Mouse (Mus musculus): Measurements from ENCODE around the gene Pot1b. TPM values are rescaled to one million over a fixed set of nuclear protein-coding genes. Genes with fewer than 3 reads are reported as not detected.

Gene Pot1b
- polyA plus RNA-seq, 1 experiment: 6.6 TPM

DNA sequence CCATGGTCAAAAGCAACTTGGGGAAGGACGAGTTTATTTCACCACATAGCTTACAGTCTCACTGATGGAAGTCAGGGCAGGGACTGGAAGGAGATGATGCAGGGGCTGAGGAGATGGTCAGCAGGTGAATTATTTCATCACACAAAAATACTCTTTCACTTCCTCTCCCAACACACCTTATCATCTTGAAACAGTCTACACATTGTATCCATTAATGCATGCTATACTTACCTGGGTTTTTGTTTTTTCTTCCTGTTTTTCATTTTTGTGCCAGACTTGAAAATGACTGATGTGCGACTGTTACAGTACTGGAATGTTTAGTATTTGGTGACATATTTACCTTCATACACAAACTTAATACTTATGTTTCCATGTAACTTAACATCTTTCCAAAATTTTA, 13.0 kb downstream of the Pot1b start:
- no peak overlapping the region for H3K27ac ChIP-seq (ENCODE audit: insufficient read depth, low read length)
- H3K4me3 ChIP-seq (ENCODE audit: insufficient read depth, low read length): no peak overlapping the region

DNA sequence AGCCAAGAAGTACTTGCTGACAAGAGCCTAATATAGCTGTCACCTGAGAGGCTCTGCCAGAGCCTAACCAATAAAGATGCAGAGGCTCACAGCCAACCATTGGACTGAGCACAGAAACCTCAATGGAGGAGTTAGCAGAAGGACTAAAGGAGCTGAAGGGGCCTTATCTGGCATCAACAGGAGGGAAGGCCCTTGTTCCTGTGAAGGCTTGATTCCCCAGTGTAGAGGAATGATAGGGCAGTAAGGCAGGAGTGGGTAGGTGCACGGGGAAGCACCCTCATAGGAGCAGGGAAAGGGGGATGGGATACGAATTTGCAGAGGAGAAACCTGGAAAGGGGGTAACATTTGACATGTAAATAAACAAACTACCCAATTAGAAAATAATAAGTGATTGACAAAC, 51.3 kb downstream of the Pot1b start:
- Histone ChIP-seq H3K27ac (ENCODE audit: insufficient read depth, low read length) (no peak overlapping the region), H3K4me3 (ENCODE audit: insufficient read depth, low read length) (no peak overlapping the region), H3K4me1 (ENCODE audit: control insufficient read depth, insufficient read depth, low read length) (no peaks in the 10 kb centered on the region)
- TF ChIP-seq CTCF (IDR thresholded peaks at IDR 0.05; ENCODE audit: extremely low read depth, insufficient read depth, low read length): no peak
- no peak for TF ChIP-seq POLR2A (IDR thresholded peaks at IDR 0.05; ENCODE audit: extremely low read depth, insufficient read depth, low read length)

More for the DNA sequence above, 13.0 kb downstream of the Pot1b start:
- no peaks in the 10 kb centered on the region for H3K4me1 ChIP-seq (ENCODE audit: control insufficient read depth, insufficient read depth, low read length)
- TF ChIP-seq POLR2A (IDR thresholded peaks at IDR 0.05; ENCODE audit: extremely low read depth, insufficient read depth, low read length) (no peak), CTCF (IDR thresholded peaks at IDR 0.05; ENCODE audit: extremely low read depth, insufficient read depth, low read length) (no peak)

DNA sequence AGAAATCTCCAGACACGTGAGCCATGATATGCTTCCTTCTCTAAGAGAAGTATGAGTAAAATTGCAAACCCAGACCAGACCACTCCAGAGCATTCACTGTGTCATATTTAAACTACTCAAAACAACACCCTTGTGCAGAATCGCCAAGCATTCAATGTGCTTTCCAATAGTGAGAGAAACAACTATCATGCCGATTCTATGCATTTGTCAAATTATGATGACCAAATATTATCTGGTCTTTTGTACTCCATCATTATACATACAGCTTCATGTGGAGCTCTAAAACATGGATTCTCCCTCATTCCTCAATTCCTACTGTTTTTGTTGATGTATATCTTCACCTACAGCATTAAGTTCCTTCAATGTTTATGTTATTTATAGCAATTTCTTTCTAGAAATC, 87.3 kb downstream of the Pot1b start, which contains the start of gene Vmn2r118:
TSS of gene Vmn2r118 (minus strand) at position 101 of the 400 bp plus-strand sequence.
- Histone ChIP-seq H3K4me1 (ENCODE audit: control insufficient read depth, insufficient read depth, low read length) (no peaks in the 10 kb centered on the region), H3K27ac (ENCODE audit: insufficient read depth, low read length) (no peak within 1 kb of the TSS), H3K4me3 (ENCODE audit: insufficient read depth, low read length) (no peak within 1 kb of the TSS)
- TF ChIP-seq CTCF (IDR thresholded peaks at IDR 0.05; ENCODE audit: extremely low read depth, insufficient read depth, low read length): no peak
- TF ChIP-seq POLR2A (IDR thresholded peaks at IDR 0.05; ENCODE audit: extremely low read depth, insufficient read depth, low read length): no peak

Other genes starting within 250 kb of the Pot1b start
- gene Vmn2r118, start 87.4 kb downstream of the Pot1b start, polyA plus RNA-seq (2012; rRNA removed): not detected in 2 replicates
- 0.13 and 0.15 TPM in 2 replicates for gene Adgre4, start 37.4 kb upstream of the Pot1b start, polyA plus RNA-seq (2012; rRNA removed)
- 3.0 and 3.8 TPM in 2 replicates for gene Zfp119a, start 166.3 kb upstream of the Pot1b start, polyA plus RNA-seq (2012; rRNA removed)
- 5.6 and 6.0 TPM in 2 replicates for gene Zfp959, start 179.5 kb upstream of the Pot1b start, polyA plus RNA-seq (2012; rRNA removed)
- gene Zfp119b, start 236.9 kb upstream of the Pot1b start, polyA plus RNA-seq (2012; rRNA removed): 2.5 and 3.2 TPM in 2 replicates
- gene Ebi3, start 240.0 kb upstream of the Pot1b start, polyA plus RNA-seq (2012; rRNA removed): 2.1 and 2.3 TPM in 2 replicates
- 9.1 and 11.0 TPM in 2 replicates for gene Yju2, start 246.5 kb upstream of the Pot1b start, polyA plus RNA-seq (2012; rRNA removed)

Measured in cortical plate, adult 2 months (tissue).